Mouse (Mus musculus): Measurements from ENCODE around the gene Dna2. TPM values are rescaled to one million over a fixed set of nuclear protein-coding genes. Genes with fewer than 3 reads are reported as not detected.

The Dna2 gene
- polyA plus RNA-seq, 1 experiment from 2014 or later: 15.1 TPM

DNA sequence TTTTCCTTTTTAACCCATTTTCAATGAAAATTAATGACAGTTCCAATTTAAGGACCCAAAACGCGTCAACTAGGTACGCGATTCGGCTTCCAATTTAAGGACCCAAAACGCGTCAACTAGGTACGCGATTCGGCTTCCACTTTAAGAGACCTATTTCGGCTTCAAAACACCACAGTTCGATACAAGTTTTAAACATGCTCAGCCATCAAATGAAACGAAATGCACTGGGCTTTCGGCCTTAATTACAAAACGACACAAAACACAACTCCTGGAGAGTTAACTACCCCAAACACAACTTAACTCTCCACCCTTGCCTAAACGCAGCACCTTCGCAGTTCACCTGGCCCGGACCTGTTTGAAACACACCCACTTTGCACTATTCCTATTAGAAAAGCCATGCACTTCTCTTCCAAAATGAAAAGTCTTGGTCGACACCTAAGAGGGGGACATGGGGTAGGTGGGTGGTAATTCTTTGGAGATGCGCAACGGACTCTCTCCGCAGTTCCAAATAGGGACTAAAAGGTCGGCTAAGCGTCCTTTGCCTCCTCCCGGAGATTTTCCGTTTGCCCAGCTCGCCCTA is 75.8 kb downstream of the Dna2 start:
- WGBS: under 1% methylated on average over 27 of the region's 27 CpGs
- Histone ChIP-seq H3K27ac (ENCODE audit: low read length) (peak overlapping the region; percentile 100), H3K9ac (ENCODE audit: low read length) (peak overlapping the region; percentile 99), H3K4me3 (replicated peaks; ENCODE audit: low read length) (peak overlapping the region; percentile 96), H3K27me3 (ENCODE audit: control insufficient read depth, insufficient read depth, low read length) (no peaks in the 10 kb centered on the region), H3K36me3 (ENCODE audit: control insufficient read depth, insufficient read depth, low read length) (peaks cover 4% of the 10 kb centered on the region; the same call in 1 of the 2 replicates), H3K4me1 (ENCODE audit: control insufficient read depth, insufficient read depth, low read length) (peaks cover 20% of the 10 kb centered on the region), H3K9me3 (replicated peaks; ENCODE audit: control insufficient read depth, low read length) (no peaks in the 10 kb centered on the region), H3K4me2 (ENCODE audit: low read depth, low read length) (peak overlapping the region; percentile 71)
- ATAC-seq (ENCODE audit: insufficient read depth, low FRiP score): no peak

DNA sequence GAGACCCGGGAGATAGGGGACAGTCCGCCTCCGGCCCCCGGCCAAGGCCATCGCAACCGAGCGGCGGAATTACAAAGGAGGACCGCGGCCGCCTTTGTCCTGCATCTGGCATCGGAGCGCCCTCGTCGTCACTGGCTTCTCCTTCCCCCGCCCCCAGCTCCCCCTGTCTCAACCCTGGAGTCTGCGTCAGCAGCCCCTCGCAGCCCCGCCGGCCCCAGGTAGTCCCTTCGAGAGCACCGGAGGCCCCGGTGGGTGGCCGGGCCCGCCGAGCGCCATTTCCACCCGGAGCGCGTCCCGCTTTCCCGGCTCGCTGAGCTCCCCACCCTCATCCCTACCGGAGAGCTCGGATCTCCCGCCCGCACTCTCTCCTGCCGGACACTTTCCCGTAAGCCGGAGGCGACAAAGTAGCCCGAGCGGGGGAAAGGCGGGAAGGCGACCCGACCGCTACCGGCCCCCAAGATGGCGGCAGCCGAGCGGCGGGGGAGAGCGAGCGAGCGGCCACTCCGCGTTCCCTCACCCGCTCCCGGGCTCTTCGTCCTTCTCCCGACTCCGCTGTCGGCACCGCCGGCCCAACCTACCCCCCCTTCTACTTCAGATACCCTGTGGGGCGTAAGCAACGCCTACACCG is 76.4 kb downstream of the Dna2 start:
- Histone ChIP-seq H3K9ac (ENCODE audit: low read length) (peak overlapping the region; percentile 99), H3K4me2 (ENCODE audit: low read depth, low read length) (peak overlapping the region; percentile 71), H3K4me3 (replicated peaks; ENCODE audit: low read length) (peak overlapping the region; percentile 96), H3K36me3 (ENCODE audit: control insufficient read depth, insufficient read depth, low read length) (no peaks in the 10 kb centered on the region), H3K9me3 (replicated peaks; ENCODE audit: control insufficient read depth, low read length) (no peaks in the 10 kb centered on the region), H3K4me1 (ENCODE audit: control insufficient read depth, insufficient read depth, low read length) (peaks cover 20% of the 10 kb centered on the region), H3K27ac (ENCODE audit: low read length) (peak overlapping the region; percentile 100), H3K27me3 (ENCODE audit: control insufficient read depth, insufficient read depth, low read length) (no peaks in the 10 kb centered on the region)
- ATAC-seq (ENCODE audit: insufficient read depth, low FRiP score): peak; percentile 18
- under 1% methylated on average over 67 of the region's 68 CpGs for WGBS

Other genes with a start within 250 kb of the Dna2 start
- gene Stox1, start 220.9 kb upstream of the Dna2 start, polyA plus RNA-seq (2015; fragmentation: Nextera tagmentation; extraction: Ambion mirVana): 0.72 and 0.84 TPM in 2 replicates
- gene Ccar1, start 154.7 kb upstream of the Dna2 start, polyA plus RNA-seq (2015; fragmentation: Nextera tagmentation; extraction: Ambion mirVana): 103 TPM in 2 replicates
- gene Tet1, start 38.0 kb upstream of the Dna2 start, polyA plus RNA-seq (2015; fragmentation: Nextera tagmentation; extraction: Ambion mirVana): 15.3 and 20.5 TPM in 2 replicates
- 13.4 and 13.9 TPM in 2 replicates for gene Slc25a16, start 26.4 kb upstream of the Dna2 start, polyA plus RNA-seq (2015; fragmentation: Nextera tagmentation; extraction: Ambion mirVana)
- 21.9 TPM in 2 replicates for gene Rufy2, start 33.2 kb downstream of the Dna2 start, polyA plus RNA-seq (2015; fragmentation: Nextera tagmentation; extraction: Ambion mirVana)
- gene Hnrnph3, start 77.2 kb downstream of the Dna2 start, polyA plus RNA-seq (2015; fragmentation: Nextera tagmentation; extraction: Ambion mirVana): 84.1 and 86.5 TPM in 2 replicates
- gene Pbld2, start 77.3 kb downstream of the Dna2 start, polyA plus RNA-seq (2015; fragmentation: Nextera tagmentation; extraction: Ambion mirVana): 5.2 and 5.9 TPM in 2 replicates
- gene Pbld1, start 113.1 kb downstream of the Dna2 start, polyA plus RNA-seq (2015; fragmentation: Nextera tagmentation; extraction: Ambion mirVana): 6.1 and 6.9 TPM in 2 replicates
- not detected in 2 replicates for gene Atoh7, start 152.6 kb downstream of the Dna2 start, polyA plus RNA-seq (2015; fragmentation: Nextera tagmentation; extraction: Ambion mirVana)

Measured in stomach, embryonic 16.5 days (tissue).